In the genomic region with DNA sequence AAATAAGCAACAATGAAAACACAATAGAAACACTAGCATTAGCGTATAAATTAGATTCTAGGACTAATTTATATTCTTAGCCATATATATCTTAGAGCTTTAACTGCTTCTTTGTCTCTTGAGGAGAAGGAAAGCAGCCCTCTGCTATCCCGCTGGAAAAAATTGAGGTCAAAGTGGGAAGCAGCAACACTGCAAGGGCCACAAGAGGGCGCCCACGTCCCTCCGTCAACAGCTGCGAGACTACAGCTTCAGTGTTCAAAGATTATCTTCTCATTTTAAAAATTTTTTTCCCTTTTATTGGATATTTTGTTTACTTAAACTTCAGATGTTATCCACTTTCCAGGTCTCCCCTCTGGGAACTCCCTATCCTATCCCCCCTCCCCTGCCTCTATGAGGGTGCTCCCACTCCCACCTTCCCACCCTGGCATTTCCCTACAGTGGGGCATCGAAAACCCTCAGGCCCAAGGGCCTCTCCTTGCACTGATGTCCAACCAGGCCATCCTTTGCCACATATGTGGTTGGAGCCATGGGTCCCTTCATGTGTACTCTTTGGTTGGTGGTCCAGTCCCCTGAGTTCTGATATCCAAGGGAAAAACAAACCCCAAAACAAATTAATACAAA, we compare ENCODE assay signal across 9 mouse cellular contexts. TPM values are rescaled to one million over a fixed set of nuclear protein-coding genes. Genes with fewer than 3 reads are reported as not detected.
DNase-seq lines count a peak whose midpoint lies in the region; ATAC-seq and TF ChIP-seq lines count a peak whose summit lies in the region.
"Had no signal": no experiment of that assay in that cellular context is flagged by ENCODE, and none has a peak within 500 bp of the region (broad histone marks: within the 10 kb centered on the region; RNA-seq: fewer than 3 reads in every experiment).

No protein-coding gene starts in this region.

- H3K36me3 ChIP-seq in forebrain, embryonic 15.5 days = no peaks in the 10 kb centered on the region
- H3K36me3 ChIP-seq in limb, embryonic 14.5 days (ENCODE audit: control insufficient read depth, insufficient read depth, low read length) = no peaks in the 10 kb centered on the region
- H3K36me3 ChIP-seq in neural tube, embryonic 11.5 days (ENCODE audit: control insufficient read depth, insufficient read depth, low read length) = no peaks in the 10 kb centered on the region
- H3K36me3 ChIP-seq: embryonic facial prominence, embryonic 13.5 days had no signal

- H3K27ac ChIP-seq in forebrain, embryonic 15.5 days (replicated peaks) = no peak overlapping the region
- H3K27ac ChIP-seq in limb, embryonic 14.5 days (replicated peaks; ENCODE audit: low read depth, low read length) = no peak overlapping the region
- H3K27ac ChIP-seq in neural tube, embryonic 11.5 days (ENCODE audit: low read depth, low read length) = no peak overlapping the region
- H3K27ac ChIP-seq: embryonic facial prominence, embryonic 13.5 days had no signal

- peaks cover 19% of the 10 kb centered on the region for H3K4me1 ChIP-seq in forebrain, embryonic 15.5 days
- H3K4me1 ChIP-seq in limb, embryonic 14.5 days (ENCODE audit: control insufficient read depth, insufficient read depth, low read length) = peaks cover 11% of the 10 kb centered on the region
- no peaks in the 10 kb centered on the region for H3K4me1 ChIP-seq in neural tube, embryonic 11.5 days (ENCODE audit: control insufficient read depth, insufficient read depth, low read length)

- peak; percentile 43; the same call in 1 of the 2 replicates for ATAC-seq in forebrain, embryonic 15.5 days (replicated peaks)
- ATAC-seq in limb, embryonic 14.5 days (ENCODE audit: low FRiP score, low read depth) = peak; percentile 50; the same call in 1 of the 2 replicates
- ATAC-seq in neural tube, embryonic 11.5 days (ENCODE audit: insufficient read depth, low FRiP score, low TSS enrichment) = peak; percentile 48; the same call in 1 of the 2 replicates

- no peak overlapping the region for H3K9ac ChIP-seq in forebrain, embryonic 15.5 days (replicated peaks)
- no peak overlapping the region for H3K9ac ChIP-seq in limb, embryonic 14.5 days (ENCODE audit: low read depth, low read length, severe bottlenecking)
- H3K9ac ChIP-seq in neural tube, embryonic 11.5 days (ENCODE audit: low read length) = no peak overlapping the region
- H3K9ac ChIP-seq: embryonic facial prominence, embryonic 13.5 days had no signal

- no peak overlapping the region for H3K4me2 ChIP-seq in forebrain, embryonic 15.5 days (replicated peaks)
- H3K4me2 ChIP-seq in limb, embryonic 14.5 days (replicated peaks; ENCODE audit: low read depth, low read length, severe bottlenecking) = no peak overlapping the region
- no peak overlapping the region for H3K4me2 ChIP-seq in neural tube, embryonic 11.5 days (ENCODE audit: low read depth)
- H3K4me2 ChIP-seq: embryonic facial prominence, embryonic 13.5 days had no signal

- no peak overlapping the region for H3K4me3 ChIP-seq in forebrain, embryonic 15.5 days
- H3K4me3 ChIP-seq in limb, embryonic 14.5 days (replicated peaks; ENCODE audit: low read length) = no peak overlapping the region
- no peak overlapping the region for H3K4me3 ChIP-seq in neural tube, embryonic 11.5 days (ENCODE audit: low read depth, low read length)
- H3K4me3 ChIP-seq: embryonic facial prominence, embryonic 13.5 days had no signal

- peak; percentile 40 to 74 for DNase-seq in kidney, adult 8-10 months
- no peak for DNase-seq in kidney, adult 11 months
- peak; percentile 78 for DNase-seq in cerebellum, adult 11-12 months
- DNase-seq in kidney, adult 9 months = peak; percentile 78
- DNase-seq in limb, embryonic 14.5 days (ENCODE audit: low spot score) = peak; percentile 86
- peak; percentile 85 for DNase-seq in neural tube, embryonic 11.5 days (ENCODE audit: low spot score)
- DNase-seq in thymus, postnatal 14 days = peak; percentile 73

- 14% methylated on average over 7 of the region's 7 CpGs for WGBS in forebrain, embryonic 15.5 days
- WGBS in limb, embryonic 14.5 days = 14% methylated on average over 7 of the region's 7 CpGs
- WGBS in neural tube, embryonic 11.5 days = 17% methylated on average over 7 of the region's 7 CpGs

- no peak for TF ChIP-seq POLR2A in limb, embryonic 14.5 days (IDR thresholded peaks at IDR 0.05; ENCODE audit: borderline replicate concordance, extremely low read depth, insufficient read depth, insufficient read length)

- H3K9me3 ChIP-seq in forebrain, embryonic 15.5 days = no peaks in the 10 kb centered on the region
- H3K9me3 ChIP-seq in limb, embryonic 14.5 days (ENCODE audit: control insufficient read depth, low read length) = no peaks in the 10 kb centered on the region
- no peaks in the 10 kb centered on the region for H3K9me3 ChIP-seq in neural tube, embryonic 11.5 days (ENCODE audit: control insufficient read depth, low read length)
- H3K9me3 ChIP-seq: embryonic facial prominence, embryonic 13.5 days had no signal

- H3K27me3 ChIP-seq in forebrain, embryonic 15.5 days = no peaks in the 10 kb centered on the region
- no peaks in the 10 kb centered on the region for H3K27me3 ChIP-seq in limb, embryonic 14.5 days (ENCODE audit: control insufficient read depth, insufficient read depth, low read length)
- H3K27me3 ChIP-seq in neural tube, embryonic 11.5 days (ENCODE audit: control insufficient read depth, insufficient read depth, low read length) = no peaks in the 10 kb centered on the region
- H3K27me3 ChIP-seq: embryonic facial prominence, embryonic 13.5 days had no signal

RNA-seq across cellular contexts. Expression of a gene that starts 21.2 kb away (rescaled TPM):
- polyA plus RNA-seq in forebrain, embryonic 15.5 days (2015; fragmentation: Nextera tagmentation; extraction: Ambion mirVana) = 78.0 and 79.0 TPM in 2 replicates
- 58.7 and 59.8 TPM in 2 replicates for polyA plus RNA-seq in limb, embryonic 14.5 days (2012; rRNA removed)
- 76.1 and 78.8 TPM in 2 replicates for polyA plus RNA-seq in limb, embryonic 14.5 days (2014; fragmentation: Nextera tagmentation; extraction: Ambion mirVana)
- polyA plus RNA-seq in neural tube, embryonic 11.5 days (2014; fragmentation: Nextera tagmentation; extraction: Ambion mirVana) = 86.5 and 94.6 TPM in 2 replicates

RNA-seq across cellular contexts. Expression of a gene that starts 30.2 kb away (rescaled TPM):
- polyA plus RNA-seq in forebrain, embryonic 15.5 days (2015; fragmentation: Nextera tagmentation; extraction: Ambion mirVana) = 19.8 and 22.9 TPM in 2 replicates
- polyA plus RNA-seq in limb, embryonic 14.5 days (2012; rRNA removed) = 67.8 and 73.8 TPM in 2 replicates
- 43.2 and 44.7 TPM in 2 replicates for polyA plus RNA-seq in limb, embryonic 14.5 days (2014; fragmentation: Nextera tagmentation; extraction: Ambion mirVana)
- 21.2 and 24.0 TPM in 2 replicates for polyA plus RNA-seq in neural tube, embryonic 11.5 days (2014; fragmentation: Nextera tagmentation; extraction: Ambion mirVana)

RNA-seq across cellular contexts. Expression of a gene that starts 49.2 kb away (rescaled TPM):
- 12.7 and 14.5 TPM in 2 replicates for polyA plus RNA-seq in forebrain, embryonic 15.5 days (2015; fragmentation: Nextera tagmentation; extraction: Ambion mirVana)
- polyA plus RNA-seq in limb, embryonic 14.5 days (2012; rRNA removed) = 52.8 and 56.4 TPM in 2 replicates
- 14.8 and 22.0 TPM in 2 replicates for polyA plus RNA-seq in limb, embryonic 14.5 days (2014; fragmentation: Nextera tagmentation; extraction: Ambion mirVana)
- polyA plus RNA-seq in neural tube, embryonic 11.5 days (2014; fragmentation: Nextera tagmentation; extraction: Ambion mirVana) = 5.8 and 6.8 TPM in 2 replicates
